Mouse (Mus musculus) cortical plate, adult 2 months (tissue): ENCODE results near the gene Tubgcp4.
A peak's percentile ranks its signal among the peaks of the same experiment; 100 is the strongest.

ENCODE experiments used
- CTCF ChIP-seq: fragments of 200-500 bp; IDR thresholded peaks from 2 replicates; pipeline ENCODE4 v1.5.1; 2011; ENCODE audit warnings: mild to moderate bottlenecking, control low read depth, low read length; ENCODE audit not compliant: insufficient read depth; ENCODE audit errors: extremely low read depth
- POLR2A ChIP-seq: fragments of 200-500 bp; IDR thresholded peaks from 2 replicates; pipeline ENCODE4 v1.6.1; 2011; ENCODE audit warnings: mild to moderate bottlenecking, low read length, control low read depth; ENCODE audit not compliant: insufficient read depth; ENCODE audit errors: extremely low read depth

- TF ChIP-seq CTCF (no peak), POLR2A (peak; percentile 89)
Observed at GRCm38 (mm10) chr2:121140018-121140882, 30.2 kb upstream of the Tubgcp4 start, which contains the start of the genes Adal and Lcmt2.
